Mouse (Mus musculus): ENCODE results near the gene Cdh23. TPM values are rescaled to one million over a fixed set of nuclear protein-coding genes. Genes with fewer than 3 reads are reported as not detected.

Gene Cdh23
- polyA plus RNA-seq, 1 experiment from 2014 or later, result 0.25 TPM

DNA sequence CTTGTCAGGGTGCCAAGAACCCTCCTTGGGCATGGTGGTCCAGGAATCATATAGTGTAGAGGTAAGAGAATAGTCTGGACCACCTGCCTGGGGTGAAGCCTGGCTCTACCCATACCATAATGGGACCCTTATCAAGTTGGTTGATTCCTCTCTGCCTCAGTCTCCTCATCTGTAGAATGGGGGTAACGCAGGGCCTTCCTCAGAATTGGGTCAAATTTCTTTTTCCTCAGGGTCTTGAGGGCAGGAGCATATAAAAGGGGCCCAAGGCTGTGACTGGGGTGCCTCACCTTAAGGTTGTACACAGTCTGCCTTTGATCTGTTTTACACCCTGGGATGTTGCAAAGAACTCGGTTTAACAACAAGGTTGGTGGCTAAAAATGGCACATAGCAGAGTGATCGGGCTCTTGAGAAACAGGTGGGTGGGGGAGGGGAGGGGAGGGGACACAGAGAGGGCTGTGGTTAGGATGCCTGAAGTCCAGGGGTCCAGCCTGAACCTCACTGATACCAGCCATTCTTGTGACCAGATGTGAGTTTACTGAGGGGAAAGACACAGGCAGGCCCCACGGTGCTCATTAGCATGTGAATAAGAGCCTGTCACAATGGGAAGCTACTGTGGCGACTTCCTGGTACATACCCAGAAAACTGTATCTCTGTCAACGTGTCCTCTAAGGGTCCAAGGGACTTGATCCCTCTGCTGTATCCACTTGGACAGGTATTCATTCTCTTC is 305.9 kb downstream of the Cdh23 start:
- WGBS, result 47% methylated on average over 6 of the region's 6 CpGs
- no peaks in the 10 kb centered on the region for H3K9me3 ChIP-seq (replicated peaks; ENCODE audit: low read length)
- DNase-seq (ENCODE audit: low spot score) (no peak), ATAC-seq (replicated peaks; ENCODE audit: low FRiP score, low read depth) (no peak)
- H3K4me1 ChIP-seq (replicated peaks; ENCODE audit: insufficient read depth, low read length), result no peaks in the 10 kb centered on the region
- H3K27me3 ChIP-seq (ENCODE audit: insufficient read depth, low read length), result no peaks in the 10 kb centered on the region
- no peak overlapping the region for H3K27ac ChIP-seq
- no peaks in the 10 kb centered on the region for H3K36me3 ChIP-seq (ENCODE audit: insufficient read depth, low read length)
- no peak overlapping the region for H3K9ac ChIP-seq (ENCODE audit: low read depth, low read length)
- no peak for TF ChIP-seq CTCF (IDR thresholded peaks at IDR 0.05; ENCODE audit: low read depth)
- H3K4me3 ChIP-seq (replicated peaks; ENCODE audit: low read depth, low read length), result no peak overlapping the region
- no peak overlapping the region for H3K4me2 ChIP-seq (ENCODE audit: low read length)

- Histone ChIP-seq H3K9ac (ENCODE audit: low read depth, low read length) (no peak overlapping the region), H3K9me3 (replicated peaks; ENCODE audit: low read length) (no peaks in the 10 kb centered on the region), H3K4me3 (replicated peaks; ENCODE audit: low read depth, low read length) (no peak overlapping the region), H3K4me1 (replicated peaks; ENCODE audit: insufficient read depth, low read length) (no peaks in the 10 kb centered on the region), H3K36me3 (ENCODE audit: insufficient read depth, low read length) (no peaks in the 10 kb centered on the region), H3K27me3 (ENCODE audit: insufficient read depth, low read length) (no peaks in the 10 kb centered on the region), H3K4me2 (ENCODE audit: low read length) (no peak overlapping the region), H3K27ac (no peak overlapping the region)
- no peak for ATAC-seq (replicated peaks; ENCODE audit: low FRiP score, low read depth)
- no peak for TF ChIP-seq CTCF (IDR thresholded peaks at IDR 0.05; ENCODE audit: low read depth)
- 24% methylated on average over 9 of the region's 9 CpGs for WGBS
- DNase-seq (ENCODE audit: low spot score), result no peak
Measured at GRCm38 (mm10) chr10:60389447-60389865, 306.8 kb downstream of the Cdh23 start.

- H3K27me3 ChIP-seq (ENCODE audit: insufficient read depth, low read length), result no peaks in the 10 kb centered on the region
- H3K4me1 ChIP-seq (replicated peaks; ENCODE audit: insufficient read depth, low read length), result no peaks in the 10 kb centered on the region
- H3K27ac ChIP-seq, result no peak overlapping the region
- no peak overlapping the region for H3K9ac ChIP-seq (ENCODE audit: low read depth, low read length)
- H3K36me3 ChIP-seq (ENCODE audit: insufficient read depth, low read length), result no peaks in the 10 kb centered on the region
- no peak for TF ChIP-seq CTCF (IDR thresholded peaks at IDR 0.05; ENCODE audit: low read depth)
- no peaks in the 10 kb centered on the region for H3K9me3 ChIP-seq (replicated peaks; ENCODE audit: low read length)
- no peak overlapping the region for H3K4me2 ChIP-seq (ENCODE audit: low read length)
- H3K4me3 ChIP-seq (replicated peaks; ENCODE audit: low read depth, low read length), result no peak overlapping the region
- no peak for ATAC-seq (replicated peaks; ENCODE audit: low FRiP score, low read depth)
- no peak for DNase-seq (ENCODE audit: low spot score)
- 74% methylated on average over 2 of the region's 2 CpGs for WGBS
Measured at GRCm38 (mm10) chr10:60388332-60388731, 308.0 kb downstream of the Cdh23 start.

DNA sequence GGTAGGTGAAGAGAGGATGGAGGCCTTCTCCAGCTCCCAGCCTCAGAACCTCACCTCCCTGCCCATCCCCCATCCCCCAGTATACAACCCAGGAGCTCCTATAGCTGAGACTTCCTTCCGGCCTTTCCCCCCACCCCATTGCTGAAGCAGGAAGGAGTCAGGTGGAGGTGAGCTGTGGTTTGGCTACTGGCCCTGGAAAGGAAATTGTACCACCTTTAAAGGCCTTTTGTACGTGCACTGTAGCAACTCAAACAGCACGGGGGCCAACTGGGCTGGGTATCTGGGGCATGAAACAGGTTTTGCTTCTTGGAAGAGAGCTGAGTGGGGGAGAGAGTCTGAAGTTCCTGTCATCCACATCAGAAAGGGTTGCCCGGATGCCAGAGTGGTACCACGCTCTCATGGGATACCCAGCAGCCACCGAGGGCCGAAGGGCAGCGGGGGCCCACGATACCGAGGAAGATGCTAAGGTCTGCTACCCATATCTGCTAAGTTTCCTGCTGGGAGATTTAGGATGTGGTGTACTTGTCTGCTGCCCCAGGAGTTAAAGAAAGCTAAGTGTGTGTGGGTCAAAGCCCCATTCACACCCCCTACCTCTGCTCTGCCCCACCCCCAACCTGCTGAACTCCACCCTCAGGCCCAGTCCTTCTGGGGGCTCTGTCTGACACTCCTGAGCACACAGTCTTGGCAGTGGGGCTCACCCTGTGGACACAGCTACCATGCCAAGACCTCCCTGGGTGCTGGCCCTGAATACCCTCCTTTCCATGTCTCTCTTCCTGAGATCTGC is 315.0 kb downstream of the Cdh23 start:
- ATAC-seq (replicated peaks; ENCODE audit: low FRiP score, low read depth) (0 out of 2 replicates have a peak, but pooled peaks have one; percentile 33), DNase-seq (ENCODE audit: low spot score) (no peak)
- TF ChIP-seq CTCF (IDR thresholded peaks at IDR 0.05; ENCODE audit: low read depth), result no peak
- H3K4me3 ChIP-seq (replicated peaks; ENCODE audit: low read depth, low read length), result no peak overlapping the region
- H3K27ac ChIP-seq, result no peak overlapping the region
- no peaks in the 10 kb centered on the region for H3K27me3 ChIP-seq (ENCODE audit: insufficient read depth, low read length)
- H3K4me2 ChIP-seq (ENCODE audit: low read length), result no peak overlapping the region
- no peaks in the 10 kb centered on the region for H3K36me3 ChIP-seq (ENCODE audit: insufficient read depth, low read length)
- H3K9ac ChIP-seq (ENCODE audit: low read depth, low read length), result no peak overlapping the region
- no peaks in the 10 kb centered on the region for H3K4me1 ChIP-seq (replicated peaks; ENCODE audit: insufficient read depth, low read length)
- WGBS, result 63% methylated on average over 10 of the region's 10 CpGs
- H3K9me3 ChIP-seq (replicated peaks; ENCODE audit: low read length), result no peaks in the 10 kb centered on the region

DNA sequence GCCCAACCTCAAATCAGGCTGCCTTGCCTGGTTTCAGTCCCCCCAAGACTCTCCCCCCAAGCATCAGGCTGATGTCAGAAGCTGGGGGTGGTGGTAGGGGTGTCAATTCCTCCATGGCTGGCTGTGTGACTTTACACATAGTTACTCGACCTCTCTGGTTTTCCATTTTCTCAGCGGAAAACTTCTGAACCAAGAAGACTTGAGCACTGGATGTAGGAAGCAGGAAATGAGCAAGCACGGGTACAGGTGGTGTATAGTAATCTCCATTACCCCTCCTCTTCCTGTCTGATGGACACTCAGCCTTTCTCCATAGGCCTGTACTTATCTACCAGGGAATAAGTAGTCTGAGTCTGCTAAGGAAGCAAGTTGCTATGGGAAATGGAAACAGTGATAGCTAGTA is 316.1 kb downstream of the Cdh23 start:
- H3K9ac ChIP-seq (ENCODE audit: low read depth, low read length), result no peak overlapping the region
- no peak overlapping the region for H3K4me2 ChIP-seq (ENCODE audit: low read length)
- no peak overlapping the region for H3K4me3 ChIP-seq (replicated peaks; ENCODE audit: low read depth, low read length)
- no peak for TF ChIP-seq CTCF (IDR thresholded peaks at IDR 0.05; ENCODE audit: low read depth)
- H3K27ac ChIP-seq, result no peak overlapping the region
- H3K36me3 ChIP-seq (ENCODE audit: insufficient read depth, low read length), result no peaks in the 10 kb centered on the region
- no peaks in the 10 kb centered on the region for H3K9me3 ChIP-seq (replicated peaks; ENCODE audit: low read length)
- WGBS, result 65% methylated on average over 3 of the region's 3 CpGs
- DNase-seq (ENCODE audit: low spot score), result no peak
- ATAC-seq (replicated peaks; ENCODE audit: low FRiP score, low read depth), result no peak
- H3K27me3 ChIP-seq (ENCODE audit: insufficient read depth, low read length), result no peaks in the 10 kb centered on the region
- H3K4me1 ChIP-seq (replicated peaks; ENCODE audit: insufficient read depth, low read length), result no peaks in the 10 kb centered on the region

DNA sequence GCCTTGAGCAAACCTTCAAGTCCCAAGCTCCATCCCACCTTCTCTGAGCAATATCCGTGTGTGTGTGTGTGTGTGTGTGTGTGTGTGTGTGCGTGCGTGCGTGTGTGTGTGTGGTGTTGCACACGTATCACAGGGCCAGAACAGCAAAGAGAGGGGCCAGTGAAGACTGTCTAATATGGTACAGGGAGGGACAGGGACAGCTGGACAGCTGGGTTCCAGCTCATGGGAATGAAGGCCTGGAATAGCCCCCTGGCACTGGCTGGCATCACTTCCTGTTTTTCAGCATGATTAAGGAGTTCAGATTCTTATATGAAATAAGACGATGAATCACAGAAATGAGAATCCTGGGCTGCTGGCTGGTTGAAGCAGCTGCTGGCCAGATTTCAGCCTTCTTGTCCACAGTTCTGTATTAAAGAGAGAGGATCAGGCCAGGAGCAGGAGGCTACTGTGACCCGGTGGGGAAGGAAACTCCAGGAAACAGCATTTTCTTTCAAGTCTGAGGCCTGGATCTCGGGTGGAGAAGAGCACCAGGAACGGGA is 316.8 kb downstream of the Cdh23 start:
- H3K4me3 ChIP-seq (replicated peaks; ENCODE audit: low read depth, low read length), result no peak overlapping the region

More for the DNA sequence above, 316.8 kb downstream of the Cdh23 start:
- Histone ChIP-seq H3K9ac (ENCODE audit: low read depth, low read length) (no peak overlapping the region), H3K27me3 (ENCODE audit: insufficient read depth, low read length) (no peaks in the 10 kb centered on the region), H3K36me3 (ENCODE audit: insufficient read depth, low read length) (no peaks in the 10 kb centered on the region), H3K4me2 (ENCODE audit: low read length) (no peak overlapping the region), H3K27ac (no peak overlapping the region), H3K4me1 (replicated peaks; ENCODE audit: insufficient read depth, low read length) (no peaks in the 10 kb centered on the region), H3K9me3 (replicated peaks; ENCODE audit: low read length) (no peaks in the 10 kb centered on the region)
- TF ChIP-seq CTCF (IDR thresholded peaks at IDR 0.05; ENCODE audit: low read depth), result no peak
- DNase-seq (ENCODE audit: low spot score) (no peak), ATAC-seq (replicated peaks; ENCODE audit: low FRiP score, low read depth) (no peak)
- 67% methylated on average over 9 of the region's 9 CpGs for WGBS

Data from kidney, postnatal 0 days (tissue).